Mouse (Mus musculus) left cerebral cortex, adult 18-20 months (tissue): ENCODE measurements at regions not wholly inside any gene's neighbourhood (a gene's known extent, or its start where the extent isn't known, plus 50 kb on each side); places are given as distances from the start of the nearest gene placed in this dataset.
A peak's percentile ranks its signal among the peaks of the same experiment; 100 is the strongest.
"Not testable (repeated sequence)": the region's sequence is repeated elsewhere in the genome, so short reads cannot be mapped to it uniquely, and the experiment has no call there.

Experiments
- DNase-seq, 2 experiments: peaks; one replicate each; pipeline ENCODE4 v3.0.0; 2021 to 2022; ENCODE audit warnings: low spot score in 2 of 2, mixed read lengths in 1 of 2

DNA sequence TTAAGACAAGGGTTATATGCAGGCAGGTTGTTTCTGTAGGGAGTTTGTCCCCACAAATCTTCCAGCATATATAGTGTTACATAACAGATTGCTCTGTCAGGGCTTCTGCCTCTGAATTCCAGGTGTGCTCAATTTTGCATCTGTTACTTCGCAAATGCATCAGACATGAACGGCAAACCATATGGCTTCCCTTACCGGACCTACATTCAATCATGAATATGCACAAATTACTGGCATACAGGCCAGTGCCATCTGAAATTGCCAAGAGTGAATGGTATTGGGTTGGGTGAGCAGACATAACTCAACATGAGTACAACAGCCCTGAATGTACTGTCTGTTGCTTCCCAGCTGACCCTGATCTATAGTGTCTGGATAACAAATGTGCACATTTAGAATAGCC, 929.4 kb downstream of the Diaph3 start:
- DNase-seq, result no peak

DNA sequence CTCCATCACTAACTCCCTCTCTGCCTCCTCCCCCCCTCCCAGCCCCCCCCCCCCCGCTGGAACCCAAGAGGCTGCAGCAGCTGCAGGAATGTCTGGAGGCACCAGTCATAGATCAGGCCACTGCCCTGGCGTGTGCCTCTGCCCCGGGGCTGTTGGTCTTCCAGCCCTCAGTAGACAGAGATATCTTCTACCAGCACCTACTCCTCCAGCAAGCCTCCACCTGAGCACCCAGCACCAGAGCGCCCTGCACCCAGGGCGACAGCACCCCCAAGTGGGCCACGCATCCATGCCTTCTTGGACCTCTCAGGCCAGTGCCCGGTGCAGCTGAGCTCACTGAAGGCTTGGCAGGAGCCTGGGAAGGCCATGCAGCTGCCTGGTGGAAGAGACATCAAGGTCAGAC, 936.5 kb downstream of the Diaph3 start:
- DNase-seq, result no peak

DNA sequence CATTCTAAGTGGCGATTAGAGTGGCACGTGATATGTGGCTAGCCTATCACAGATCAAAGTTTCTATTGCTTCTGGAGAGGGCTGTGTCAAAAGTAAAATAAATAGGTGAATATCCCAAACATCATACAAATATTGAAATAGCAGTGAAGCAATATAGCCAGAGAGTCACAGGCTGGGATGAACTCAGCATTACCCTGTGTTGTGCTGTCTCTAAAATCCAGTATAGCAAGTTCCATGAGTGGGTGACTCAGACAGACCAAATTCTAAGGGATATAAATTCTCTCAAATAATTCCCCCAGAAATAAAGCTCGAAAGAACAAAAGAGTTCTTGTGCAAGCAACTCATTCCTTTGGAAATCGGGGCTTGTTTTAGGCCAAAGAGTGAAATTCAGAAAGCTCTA, 943.2 kb downstream of the Diaph3 start:
- DNase-seq, result no peak

DNA sequence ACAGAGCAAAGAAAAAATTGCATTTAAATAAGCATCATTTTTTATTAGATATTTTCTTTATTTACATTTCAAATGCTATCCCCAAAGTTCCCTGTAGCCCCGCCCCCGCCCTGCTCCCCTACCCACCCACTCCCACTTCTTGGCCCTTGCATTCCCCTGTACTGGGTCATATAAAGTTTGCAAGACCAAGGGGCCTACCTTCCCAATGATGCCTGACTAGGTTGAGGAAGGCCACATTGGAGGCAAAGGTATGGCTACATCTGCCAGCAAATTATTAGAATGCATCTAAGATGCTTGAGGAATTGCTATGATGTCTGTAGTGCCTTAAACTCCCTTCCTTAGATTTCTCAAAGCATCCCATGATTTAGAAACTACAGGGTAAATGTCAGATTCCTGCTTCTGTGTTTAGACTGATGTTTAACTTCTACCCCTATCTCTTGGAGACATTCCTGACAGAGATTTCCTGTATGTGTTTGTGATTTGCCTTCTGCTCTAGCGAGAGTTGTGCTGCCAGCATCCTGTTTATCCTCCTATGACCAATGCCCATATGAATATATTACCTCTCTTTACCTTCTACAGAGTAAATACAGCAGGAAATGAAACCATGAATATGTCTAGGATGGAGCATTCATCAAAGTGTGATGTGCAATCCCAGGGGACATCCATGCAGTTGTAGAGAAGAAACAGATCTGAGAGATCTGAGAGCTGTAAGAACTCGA, 956.2 kb downstream of the Diaph3 start:
- no peak for DNase-seq

DNA sequence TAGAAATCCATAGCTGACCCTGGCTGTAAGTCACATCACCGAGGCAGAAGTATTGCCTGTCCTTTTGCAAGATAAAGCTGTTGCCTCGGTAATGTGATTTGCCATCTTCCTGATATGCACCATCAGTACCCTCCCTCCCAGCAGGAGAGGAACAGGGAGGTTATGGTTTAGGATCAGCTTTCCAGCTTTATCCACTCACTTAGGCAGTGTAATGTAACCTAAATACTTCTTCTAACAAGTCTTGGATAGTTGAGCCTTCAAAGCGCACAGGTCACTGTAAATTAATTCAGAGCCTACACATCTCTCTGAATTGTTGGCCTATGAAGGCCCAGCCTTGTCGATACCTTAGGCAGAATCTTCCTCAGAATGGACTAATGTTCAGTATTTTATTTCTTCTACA, 962.5 kb downstream of the Diaph3 start:
- no peak for DNase-seq

DNA sequence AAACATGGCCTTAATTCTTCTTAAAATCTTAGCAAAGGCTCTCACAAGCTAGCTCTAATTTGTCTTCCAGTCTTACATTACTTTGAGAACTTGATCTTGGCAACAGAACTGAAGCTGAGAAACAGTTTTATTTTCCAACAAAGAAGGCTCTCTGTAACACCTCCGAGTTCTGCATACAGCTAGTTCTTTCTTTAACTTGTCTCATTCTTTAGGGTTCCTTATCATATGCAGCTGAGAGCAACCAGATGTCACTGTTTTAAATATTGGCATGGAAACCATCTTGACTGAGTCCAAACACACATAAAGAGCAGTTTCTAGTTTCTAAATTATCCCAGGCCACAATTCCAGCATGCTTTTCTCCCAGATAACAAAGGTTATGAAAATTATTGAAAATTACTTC, 969.9 kb downstream of the Diaph3 start:
- DNase-seq, result peak in 1 of 2 experiments; percentile 16

DNA sequence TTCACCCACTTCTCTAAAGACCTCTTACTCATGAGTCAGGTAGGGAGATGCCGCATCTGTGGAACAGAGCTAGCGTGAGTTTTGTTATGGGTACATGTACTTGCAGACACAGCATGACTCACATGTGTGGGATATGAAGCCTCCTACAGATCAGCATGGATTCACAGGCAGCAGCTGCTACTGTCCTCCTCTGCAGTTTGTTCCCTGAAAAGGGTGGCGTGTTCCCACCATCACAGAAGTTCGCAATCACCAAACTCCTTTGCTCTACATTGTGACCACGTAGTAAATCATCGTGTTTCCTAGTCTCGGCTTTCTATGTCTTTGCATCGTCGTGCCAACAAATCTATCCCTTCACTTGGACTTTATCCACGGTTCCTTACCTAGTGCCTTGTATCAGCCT, 981.9 kb downstream of the Diaph3 start:
- peak; percentile 78 to 84 for DNase-seq

DNA sequence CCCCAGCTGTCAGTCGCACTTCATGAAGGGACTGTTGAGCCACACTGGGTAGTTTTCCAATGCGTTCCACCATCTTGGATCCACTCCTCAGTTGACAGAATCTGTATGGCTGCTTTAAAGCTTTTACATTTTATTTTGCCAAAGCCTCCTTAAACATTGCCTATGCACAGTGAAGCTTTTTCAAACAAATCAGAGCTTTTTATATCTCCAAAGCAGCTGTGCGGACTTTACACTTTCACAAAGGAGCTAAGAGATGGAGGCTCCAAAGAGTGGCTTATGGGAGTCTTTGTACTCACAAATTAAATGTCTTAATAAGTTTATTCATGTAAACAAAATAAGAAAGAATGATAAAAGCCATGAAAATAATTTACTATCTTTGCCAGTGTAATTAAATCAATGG, 986.3 kb downstream of the Diaph3 start:
- DNase-seq, result peak in 1 of 2 experiments; percentile 9

DNA sequence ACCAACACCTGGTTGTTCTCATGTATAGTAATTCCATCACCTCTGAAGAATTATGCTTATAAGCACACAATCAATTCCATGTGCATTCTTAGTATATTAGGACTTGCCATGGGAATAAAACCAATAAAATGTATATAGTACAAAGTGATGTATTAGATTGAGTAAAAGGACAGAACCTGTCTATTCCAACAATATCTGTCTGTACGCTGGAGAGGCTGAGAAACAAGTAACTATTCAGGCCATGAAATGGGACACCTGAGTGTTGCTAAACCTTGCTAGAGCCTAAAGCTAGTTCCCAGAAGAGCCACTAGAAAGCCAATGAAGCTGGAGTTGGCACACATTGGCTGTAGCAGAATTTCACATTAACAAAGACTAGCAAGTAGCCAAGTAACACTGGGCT, 989.8 kb downstream of the Diaph3 start:
- DNase-seq, result no peak

DNA sequence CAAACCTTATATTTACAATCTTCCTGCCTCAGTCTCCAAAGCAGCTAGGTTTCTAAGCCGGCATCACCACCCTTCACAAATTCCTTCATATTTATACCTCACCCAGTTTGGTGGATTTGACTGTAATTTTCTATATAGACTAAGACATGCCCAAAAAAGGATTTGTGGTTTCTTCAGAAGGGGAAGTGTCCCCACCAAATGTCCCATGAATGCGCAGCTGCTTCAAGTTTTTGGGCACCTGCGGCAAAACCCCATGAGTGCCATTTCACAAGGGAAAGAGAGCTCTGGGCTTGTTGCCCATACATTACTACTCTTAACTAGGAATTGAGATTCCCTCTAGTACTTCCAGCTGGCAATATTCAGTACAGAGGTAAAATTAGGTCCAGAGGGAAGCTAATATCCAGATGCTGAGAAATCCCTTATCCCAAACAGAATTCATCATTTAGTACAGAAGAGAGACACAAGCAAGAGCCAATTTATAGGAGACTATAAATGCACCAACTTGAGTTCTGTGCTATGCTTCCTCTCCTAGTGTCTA, 990.6 kb downstream of the Diaph3 start:
- no peak for DNase-seq

DNA sequence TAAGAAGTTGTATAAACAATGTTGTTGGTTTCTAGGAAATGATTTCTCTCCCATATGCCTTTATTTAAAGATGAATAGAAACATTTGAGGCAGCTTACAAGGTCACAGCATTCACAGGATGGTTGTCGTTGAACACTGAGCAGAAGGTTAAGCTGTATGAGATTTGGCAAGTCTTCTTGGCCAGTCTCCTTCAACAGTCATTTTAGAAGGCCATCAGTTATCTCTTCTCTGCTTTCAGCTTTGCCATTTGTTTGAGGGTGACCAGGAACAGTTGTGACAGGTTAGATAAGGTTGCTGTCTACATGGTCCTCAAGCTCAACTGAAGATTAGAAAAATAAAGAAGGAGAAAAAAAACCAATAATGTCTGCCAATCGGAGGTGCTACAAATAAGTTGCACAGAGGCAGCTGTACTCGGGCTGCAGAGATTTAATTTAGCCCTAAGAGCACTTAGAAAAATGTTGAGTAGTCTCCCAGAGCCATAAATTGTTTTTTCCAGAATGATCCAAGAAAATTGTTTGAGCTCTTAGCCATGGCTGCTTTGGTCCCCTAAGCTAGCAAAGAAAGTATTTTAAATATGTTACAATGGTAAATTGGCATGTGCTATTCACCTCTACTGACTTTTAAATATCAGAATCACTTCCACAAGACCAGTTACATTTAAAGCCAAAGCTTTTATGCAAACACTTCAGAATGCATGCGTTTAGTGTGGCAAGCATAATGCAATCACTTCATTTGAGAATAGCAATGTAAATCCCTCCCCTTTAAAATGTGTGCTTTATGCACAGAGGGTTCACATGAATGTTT, 1025.6 kb downstream of the Diaph3 start:
- DNase-seq, result no peak

DNA sequence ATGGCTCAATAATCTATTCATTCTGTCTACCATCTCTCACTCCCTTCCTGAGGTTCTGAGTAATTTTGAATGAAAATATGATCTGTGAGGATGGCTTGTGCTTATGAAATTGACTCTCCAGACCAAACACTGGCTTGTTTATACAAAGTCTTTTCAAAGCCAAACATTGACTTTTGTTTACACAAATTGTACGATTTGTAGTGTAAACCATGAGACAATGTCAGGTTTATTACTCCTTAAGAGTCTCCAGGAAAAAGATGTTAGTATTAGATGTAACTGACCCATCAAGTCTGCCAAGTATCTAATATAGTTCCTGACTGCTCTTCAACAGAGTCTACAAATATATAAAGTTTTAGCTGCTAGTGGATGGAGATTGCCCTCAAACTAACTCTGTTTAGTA, 1039.5 kb downstream of the Diaph3 start:
- no peak for DNase-seq

DNA sequence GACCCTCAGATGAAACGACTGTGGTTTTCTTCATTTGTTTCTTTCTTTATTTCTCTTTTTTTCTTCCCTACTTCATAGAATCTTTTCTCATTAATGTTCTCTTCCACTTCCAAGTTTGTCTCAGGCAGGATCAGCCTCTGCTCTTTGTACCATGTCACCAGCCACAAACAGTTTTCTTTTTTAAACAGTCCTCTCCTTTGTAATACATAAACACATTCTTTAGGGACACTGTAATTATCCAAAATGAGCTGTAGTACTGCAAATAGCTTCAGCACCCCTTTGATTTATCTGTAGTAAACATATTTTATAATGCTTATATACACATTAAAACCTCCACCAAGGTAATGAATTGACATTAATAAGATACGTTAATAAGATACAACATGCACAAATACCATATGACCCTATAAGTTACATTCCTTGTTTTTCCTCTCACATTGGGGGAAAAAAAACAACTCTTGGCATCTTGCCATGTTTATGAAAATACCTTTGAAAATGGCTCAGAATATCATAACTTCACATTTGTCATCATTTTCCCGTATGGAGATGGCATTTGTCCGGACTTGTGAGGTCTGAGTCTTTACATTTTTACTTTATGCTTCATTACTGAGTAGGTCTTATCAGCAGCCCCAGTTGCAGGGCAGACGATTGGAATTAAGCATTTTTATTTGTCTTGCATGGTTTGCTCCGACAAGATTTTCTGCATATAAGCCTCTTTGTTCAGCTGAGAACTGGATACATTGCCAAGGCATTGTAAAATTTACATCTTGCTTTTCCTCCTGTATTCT, 1070.5 kb downstream of the Diaph3 start:
- DNase-seq, result no peak

DNA sequence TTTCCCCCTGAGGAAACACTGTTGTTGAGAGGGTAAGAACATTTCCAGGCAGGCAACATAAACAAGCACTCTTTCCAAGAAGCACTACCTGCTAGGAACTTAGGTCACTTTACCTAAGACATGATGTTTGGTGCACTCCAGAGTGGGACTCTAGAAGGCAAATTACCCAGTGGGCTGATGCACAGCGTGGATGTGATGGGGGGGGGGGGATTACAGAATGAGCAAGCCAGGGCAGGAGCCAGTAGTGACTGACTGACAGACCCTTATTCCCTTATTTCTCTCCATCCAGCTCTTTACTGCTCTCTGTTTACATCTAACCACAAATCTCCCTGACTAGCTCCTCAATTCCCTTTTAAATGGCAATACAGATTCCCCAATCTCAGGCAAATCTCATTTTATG, 1071.7 kb downstream of the Diaph3 start:
- no peak for DNase-seq

DNA sequence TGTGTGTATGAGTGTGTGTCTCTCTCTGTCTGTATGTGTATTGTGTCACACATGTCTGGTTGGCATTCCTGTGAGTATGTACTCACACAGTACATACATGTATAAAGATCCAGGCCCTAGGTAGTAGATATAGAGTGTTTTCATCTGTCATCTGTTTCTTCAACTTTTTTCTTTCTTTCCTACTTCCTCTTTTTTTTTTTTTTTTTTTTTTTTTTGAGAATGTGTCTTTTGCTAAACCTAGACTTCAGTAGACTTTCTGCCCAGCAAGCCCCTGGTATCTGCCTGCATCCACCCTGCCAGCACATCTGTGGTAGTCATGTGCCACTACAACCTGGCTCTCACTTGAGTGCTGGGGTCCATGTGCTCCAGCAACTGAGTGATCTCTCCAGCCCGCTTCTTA, 1073.3 kb downstream of the Diaph3 start:
- DNase-seq, result no peak

DNA sequence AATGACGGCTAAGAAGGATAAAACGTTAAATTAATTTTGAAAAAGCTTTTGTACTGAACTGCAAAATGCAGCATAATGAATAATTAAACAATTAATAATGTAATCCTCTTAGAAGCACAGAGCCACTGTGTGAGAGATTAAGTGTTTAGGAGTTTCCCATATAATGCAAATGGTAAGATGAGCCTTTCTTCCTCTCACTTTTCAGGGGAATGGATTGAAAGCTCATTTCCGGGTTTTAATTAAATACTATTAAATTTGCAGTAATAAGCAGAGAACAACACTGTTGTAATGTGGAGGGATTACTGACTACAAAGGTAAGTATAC, 1077.5 kb downstream of the Diaph3 start:
- DNase-seq, result no peak

DNA sequence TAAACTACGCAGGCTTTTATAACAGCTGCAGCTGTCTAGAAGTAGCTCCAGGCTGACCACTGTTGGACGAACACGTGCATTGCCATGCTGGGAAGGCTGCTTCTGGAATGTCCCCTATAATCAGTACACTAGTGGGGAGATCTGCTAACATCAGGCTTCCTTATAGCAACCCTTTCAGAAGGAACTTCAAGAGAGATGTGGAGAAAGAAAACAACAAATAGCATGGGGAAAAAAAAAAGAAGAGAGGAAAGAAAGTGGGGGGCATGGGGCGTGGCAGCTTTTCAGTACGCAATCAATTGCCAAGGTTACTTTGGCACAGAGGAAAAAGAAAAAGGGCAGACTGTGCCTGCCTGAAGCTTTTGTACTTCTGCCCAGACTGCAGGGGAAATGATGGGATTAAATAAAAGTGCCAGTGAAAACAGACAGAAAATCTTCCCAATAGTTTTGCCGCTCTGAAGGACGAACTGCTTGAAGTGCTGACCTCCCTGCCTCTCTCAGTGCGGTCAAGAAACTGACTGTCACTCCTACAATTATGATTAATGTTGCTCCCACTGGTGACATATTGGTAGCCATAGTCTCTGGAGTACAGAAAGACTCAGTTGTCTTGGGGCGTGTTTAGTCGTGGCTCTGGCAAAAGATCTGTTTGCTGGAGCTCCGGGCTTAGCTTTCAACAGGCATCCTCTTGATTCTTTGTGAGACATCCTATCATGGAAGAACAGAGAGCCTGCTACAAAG, 1078.0 kb downstream of the Diaph3 start:
- DNase-seq, result no peak

DNA sequence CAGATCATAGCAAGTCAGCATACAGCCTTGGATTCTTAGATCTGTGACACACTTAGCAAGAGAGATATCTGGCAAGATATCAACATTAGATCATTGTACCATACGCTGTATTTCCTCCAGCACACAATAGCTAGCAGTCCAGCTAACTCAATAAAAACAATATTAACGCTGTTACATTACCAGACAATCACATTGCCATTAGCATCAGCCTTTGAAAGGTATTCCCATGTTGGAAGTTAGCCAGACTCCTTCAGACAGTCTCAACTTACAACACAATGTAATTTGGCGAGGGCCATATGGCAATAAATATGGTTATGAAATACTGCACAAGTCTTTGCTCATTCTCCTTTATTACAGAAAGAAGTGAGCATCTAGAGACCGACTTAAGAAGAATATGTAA, 1084.0 kb downstream of the Diaph3 start:
- DNase-seq, result no peak

DNA sequence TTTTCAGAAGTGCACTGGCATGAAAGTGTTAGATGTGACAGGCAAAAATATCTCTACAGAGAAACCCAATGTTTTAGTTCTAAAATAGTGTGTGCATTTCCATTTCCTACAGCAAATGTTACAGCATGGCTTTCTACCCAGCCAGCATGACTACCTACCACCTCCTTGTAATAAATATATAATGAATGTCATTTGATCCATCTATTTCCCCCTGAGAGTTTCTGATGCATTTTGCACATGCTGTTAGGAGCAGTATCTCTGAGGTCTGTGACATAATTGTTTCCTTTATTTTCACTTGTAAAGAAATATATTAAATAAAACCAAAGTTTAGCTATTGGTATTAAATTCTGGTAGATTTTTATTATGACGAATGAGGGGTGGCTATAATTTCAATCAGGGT, 1086.4 kb downstream of the Diaph3 start:
- DNase-seq, result no peak

DNA sequence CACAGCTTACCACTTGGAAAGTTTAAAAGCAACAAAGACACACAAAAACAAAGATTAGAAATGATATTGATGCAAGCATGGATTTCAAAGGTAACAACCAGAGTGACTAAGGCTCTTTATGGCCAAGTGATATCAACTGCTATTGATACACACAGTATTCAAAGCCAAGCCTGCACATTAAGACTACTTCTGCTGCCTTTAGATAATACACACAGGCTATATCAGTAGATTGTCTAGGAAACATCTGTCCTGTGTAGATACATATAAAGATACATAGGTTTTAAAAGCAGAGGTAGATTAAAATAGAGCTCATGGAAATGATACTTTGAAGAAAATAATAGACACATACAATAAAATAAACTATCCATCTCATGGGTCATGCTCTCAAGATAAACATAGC, 1111.6 kb downstream of the Diaph3 start:
- no peak for DNase-seq

DNA sequence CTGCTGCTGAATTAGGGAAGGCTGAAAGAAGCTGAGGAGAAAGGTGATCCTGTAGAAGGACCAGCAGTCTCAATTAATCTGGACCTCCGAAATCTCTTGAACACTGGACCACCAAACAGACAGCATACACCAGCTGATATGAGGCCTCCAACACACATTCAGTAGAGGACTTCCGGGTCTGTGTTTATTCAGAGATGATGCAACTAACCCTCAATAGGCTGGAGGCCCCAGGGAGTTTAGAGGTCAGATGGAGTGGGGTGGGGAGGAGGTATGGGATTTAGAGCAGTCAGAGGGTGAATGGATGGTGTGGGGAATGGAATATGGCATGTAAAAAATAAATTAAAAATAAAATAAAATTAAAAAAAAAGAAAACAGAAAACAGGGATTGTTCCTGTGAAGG, 1123.4 kb downstream of the Diaph3 start:
- DNase-seq, result not testable (repeated sequence)
